Mouse (Mus musculus) lung, adult 10 weeks (tissue): ENCODE data around the gene Khdc1c. TPM values are rescaled to one million over a fixed set of nuclear protein-coding genes. Genes with fewer than 3 reads are reported as not detected.

ENCODE experiments used
- polyA plus RNA-seq: library from polyadenylated mRNA; stranded (reverse); fragments of 350-450 nt; fragmentation: Illumina TruSeq; extraction: RNeasy Lipid Tissue Mini Kit (QIAGEN cat#74804); gene quantifications from one replicate; pipeline ENCODE4 v1.2.3, GENCODE M21; 2014; ENCODE audit warnings: low read depth, low replicate concordance; ENCODE audit not compliant: insufficient read depth

The Khdc1c gene
- 0.12 TPM for polyA plus RNA-seq

DNA sequence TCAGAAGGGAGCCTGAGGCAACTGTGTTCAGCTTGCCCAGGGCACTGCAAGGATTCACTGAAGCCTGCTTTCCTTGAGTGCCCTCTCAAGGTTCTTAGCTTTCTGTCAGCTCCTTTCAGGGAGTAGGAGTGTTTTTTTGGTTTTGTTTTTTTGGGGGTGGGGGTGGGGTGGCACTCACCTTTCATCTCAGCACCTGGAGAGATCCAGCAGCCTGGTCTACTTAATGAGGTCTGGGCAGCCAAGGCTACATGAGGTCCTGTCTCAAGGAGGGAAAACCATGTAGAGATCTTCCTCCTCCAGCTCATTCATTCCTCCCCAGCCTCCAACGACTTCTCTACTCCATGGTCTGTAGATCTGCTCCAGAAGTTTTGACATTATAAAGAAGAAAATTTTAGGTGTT lies at the start of gene Khdc1c:
TSS of gene Khdc1c (plus strand) at position 301 of the 400 bp plus-strand sequence.

DNA sequence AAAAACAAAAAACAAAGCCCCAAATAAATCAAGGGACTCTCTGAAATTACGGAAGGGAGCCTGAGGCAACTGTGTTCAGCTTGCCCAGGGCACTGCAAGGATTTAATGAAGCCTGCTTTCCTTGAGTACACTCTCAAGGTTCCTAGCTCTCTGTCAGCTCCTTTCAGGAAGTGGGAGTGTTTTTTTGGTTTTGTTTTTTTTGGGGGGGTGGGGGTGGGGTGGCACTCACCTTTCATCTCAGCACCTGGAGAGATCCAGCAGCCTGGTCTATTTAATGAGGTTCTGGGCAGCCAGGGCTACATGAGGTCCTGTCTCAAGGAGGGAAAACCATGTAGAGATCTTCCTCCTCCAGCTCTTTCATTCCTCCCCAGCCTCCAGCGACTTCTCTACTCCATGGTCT lies 18.8 kb upstream of the Khdc1c start, which contains the start of gene Khdc1a:
TSS of gene Khdc1a (plus strand) at position 301 of the 400 bp plus-strand sequence.

DNA sequence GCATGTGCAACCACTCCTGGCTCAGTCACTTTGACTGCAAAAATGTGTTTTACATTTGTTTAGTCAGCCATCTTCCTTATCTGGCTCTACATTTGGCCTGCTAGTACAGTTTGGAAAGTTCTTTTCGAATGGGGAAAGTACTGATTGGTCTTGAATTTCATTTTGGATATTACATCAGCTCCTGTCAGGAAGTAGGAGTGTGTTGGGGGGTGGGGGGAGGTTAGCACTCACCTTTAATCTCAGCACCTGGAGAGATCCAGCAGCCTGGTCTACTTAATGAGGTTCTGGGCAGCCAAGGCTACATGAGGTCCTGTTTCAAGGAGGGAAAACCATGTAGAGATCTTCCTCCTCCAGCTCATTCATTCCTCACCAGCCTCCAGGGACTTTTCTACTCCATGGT lies 15.1 kb downstream of the Khdc1c start, which contains the start of gene Khdc1b:
TSS of gene Khdc1b (plus strand) at position 301 of the 400 bp plus-strand sequence.

Other genes with a start within 250 kb of the Khdc1c start
- gene Tmem14a, start 149.8 kb upstream of the Khdc1c start, polyA plus RNA-seq: 10.1 TPM
- 285 TPM for gene Gsta3, start 127.7 kb upstream of the Khdc1c start, polyA plus RNA-seq
- gene Khdc1a, start 18.7 kb upstream of the Khdc1c start, polyA plus RNA-seq: 0.41 TPM
- 0.10 TPM for gene Khdc1b, start 15.2 kb downstream of the Khdc1c start, polyA plus RNA-seq